Mouse (Mus musculus): ENCODE measurements around the gene Bcam.

The Bcam gene

GRCm38 (mm10) chr7:19785874-19786458 lies 15.2 kb upstream of the Bcam start:
- no peak for DNase-seq (ENCODE audit: low spot score in 2 of 2)

GRCm38 (mm10) chr7:19784764-19785535 lies 14.1 kb upstream of the Bcam start:
- DNase-seq (ENCODE audit: low spot score in 2 of 2): no peak

DNA sequence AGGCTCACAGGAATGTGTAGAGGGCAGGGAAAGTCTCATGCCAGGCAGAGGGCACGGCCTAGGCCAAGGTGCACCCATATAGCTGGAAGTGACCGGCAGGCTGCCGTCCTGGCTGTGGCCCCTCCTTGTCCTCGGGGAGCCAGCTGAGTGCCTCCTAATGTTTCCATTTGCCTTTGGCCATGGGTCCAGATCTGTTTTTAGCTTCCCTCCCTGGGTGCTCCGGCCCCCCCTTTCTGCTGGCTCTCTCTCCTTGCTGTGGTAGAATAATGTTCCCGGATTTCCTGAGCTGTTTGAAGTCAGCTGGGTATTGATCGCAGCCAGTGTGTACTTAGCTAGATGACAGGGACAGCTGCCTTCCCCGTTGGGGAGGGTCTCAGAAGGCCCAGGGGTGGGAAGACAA lies 12.8 kb upstream of the Bcam start:
- DNase-seq (ENCODE audit: low spot score in 2 of 2): no peak

DNA sequence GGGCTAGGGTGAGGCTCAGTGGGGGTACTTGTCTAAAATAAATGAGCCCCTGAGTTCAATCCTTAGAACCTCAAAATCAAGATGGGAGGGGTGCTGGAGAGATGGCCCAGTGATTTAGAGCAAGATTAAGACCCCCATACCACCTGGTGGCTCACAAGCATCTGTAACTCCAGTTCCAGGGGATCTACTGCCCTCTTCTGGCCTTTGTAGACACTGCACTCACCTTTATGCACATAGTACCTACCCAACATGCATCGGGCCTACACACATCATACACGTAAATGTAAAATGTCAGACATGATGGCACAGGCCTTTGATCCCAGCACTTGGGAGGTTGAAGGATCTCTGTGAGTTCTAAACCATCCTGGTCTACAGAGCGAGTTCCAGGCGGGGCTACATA lies 11.8 kb upstream of the Bcam start:
- DNase-seq (ENCODE audit: low spot score in 2 of 2): no peak

- DNase-seq (ENCODE audit: low spot score in 2 of 2): no peak
Measured at GRCm38 (mm10) chr7:19781741-19782140, 10.9 kb upstream of the Bcam start.

DNA sequence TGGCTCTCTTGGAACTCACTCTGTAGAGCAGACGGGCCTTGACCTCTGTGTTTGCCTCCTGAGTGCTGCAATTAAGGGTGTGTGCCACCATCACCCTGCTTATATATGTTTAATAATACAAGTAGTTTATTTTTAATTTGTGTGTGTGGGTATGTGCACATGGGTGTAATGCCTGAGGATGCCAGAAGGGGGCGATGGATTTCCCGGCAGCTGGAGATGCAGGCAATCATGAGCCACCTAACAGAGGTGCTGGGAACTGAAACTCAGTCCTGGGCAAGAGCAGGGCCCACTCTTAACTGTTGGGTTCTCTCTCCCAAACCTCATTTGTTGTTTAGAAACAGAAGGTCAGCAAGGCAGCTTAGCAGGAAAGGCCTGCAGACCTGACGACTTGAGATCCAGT lies 9.1 kb upstream of the Bcam start:
- DNase-seq (ENCODE audit: low spot score in 2 of 2): no peak

GRCm38 (mm10) chr7:19778645-19779044 lies 7.8 kb upstream of the Bcam start:
- no peak for DNase-seq (ENCODE audit: low spot score in 2 of 2)

- no peak for DNase-seq (ENCODE audit: low spot score in 2 of 2)
Measured at GRCm38 (mm10) chr7:19777049-19777723, 6.4 kb upstream of the Bcam start.

- no peak for DNase-seq (ENCODE audit: low spot score in 2 of 2)
Measured at GRCm38 (mm10) chr7:19771682-19772081, 866 bp upstream of the Bcam start.

- DNase-seq (ENCODE audit: low spot score in 2 of 2): peak; percentile 80 to 88
Measured at GRCm38 (mm10) chr7:19770375-19770754, 451 bp downstream of the Bcam start.

GRCm38 (mm10) chr7:19769434-19770374 lies 1.1 kb downstream of the Bcam start:
- DNase-seq (ENCODE audit: low spot score in 2 of 2): no peak

DNA sequence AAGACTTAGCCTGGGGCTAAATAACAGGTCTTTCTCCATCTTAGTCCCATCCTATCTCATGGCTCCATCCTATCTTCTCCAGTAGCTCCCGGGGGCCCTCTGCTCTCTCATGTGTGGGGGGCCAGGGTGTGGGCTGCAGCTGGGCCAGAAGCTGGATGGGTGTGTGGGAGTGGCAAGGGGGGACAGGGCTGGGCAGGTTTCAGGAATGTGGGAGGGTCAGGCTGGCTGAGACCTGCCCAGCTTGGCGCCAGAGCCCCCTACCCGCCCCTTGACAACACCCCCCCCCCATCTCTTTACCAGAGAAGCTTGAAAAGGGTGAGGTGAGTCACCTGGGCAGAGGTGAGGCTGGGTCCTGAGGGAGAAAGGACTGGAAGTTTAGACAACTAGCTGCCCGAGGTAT lies 1.8 kb downstream of the Bcam start:
- peak in 1 of 2 experiments; percentile 51 for DNase-seq (ENCODE audit: low spot score in 2 of 2)

- no peak for DNase-seq (ENCODE audit: low spot score in 2 of 2)
Measured at GRCm38 (mm10) chr7:19768251-19768650, 2.6 kb downstream of the Bcam start.

GRCm38 (mm10) chr7:19764581-19764980 lies 6.2 kb downstream of the Bcam start:
- DNase-seq (ENCODE audit: low spot score in 2 of 2): no peak

- no peak for DNase-seq (ENCODE audit: low spot score in 2 of 2)
Measured at GRCm38 (mm10) chr7:19763829-19764477, 6.9 kb downstream of the Bcam start.

DNA sequence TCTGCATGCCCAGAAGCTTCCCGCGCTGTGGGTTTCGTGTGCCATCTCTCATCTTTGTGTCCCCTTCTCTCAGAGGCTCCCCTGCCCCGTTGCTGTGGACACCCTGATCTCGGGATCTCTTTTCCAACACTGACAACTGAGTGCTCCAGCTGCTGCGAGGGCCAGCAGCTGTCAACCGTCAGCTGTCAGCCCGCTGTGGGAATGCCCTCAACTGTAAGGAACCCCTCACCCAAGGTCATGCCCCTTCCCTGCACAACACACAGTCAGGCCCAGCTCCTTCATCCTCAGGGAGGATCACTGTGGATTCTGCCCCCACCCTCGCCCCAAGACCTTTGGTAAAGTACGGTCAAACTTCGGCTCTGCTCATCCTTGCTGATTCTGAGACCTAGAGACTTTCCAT lies 8.5 kb downstream of the Bcam start:
- DNase-seq (ENCODE audit: low spot score in 2 of 2): no peak

DNA sequence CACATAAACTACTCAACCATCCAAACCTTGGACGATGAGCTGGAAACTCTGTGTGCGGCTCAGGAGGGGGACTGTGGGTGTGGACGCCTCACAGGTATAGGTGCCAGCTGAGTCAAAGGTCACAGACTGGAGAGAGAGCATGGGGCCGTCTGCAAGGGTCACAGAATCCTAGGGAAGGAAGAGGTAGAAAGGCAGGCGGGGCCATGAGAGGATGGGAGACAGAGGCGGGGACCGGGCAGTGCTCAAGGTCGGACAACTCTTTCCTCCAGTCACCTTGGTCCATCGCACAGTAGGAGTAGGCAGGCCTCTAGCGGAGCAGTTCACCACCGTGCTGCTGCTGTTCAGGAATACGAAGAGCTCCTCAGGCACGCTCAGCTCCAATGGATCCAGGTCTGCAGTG lies 10.8 kb downstream of the Bcam start:
- DNase-seq (ENCODE audit: low spot score in 2 of 2): no peak

GRCm38 (mm10) chr7:19758623-19759022 lies 12.2 kb downstream of the Bcam start:
- DNase-seq (ENCODE audit: low spot score in 2 of 2): no peak

GRCm38 (mm10) chr7:19755851-19756786 lies 14.7 kb downstream of the Bcam start:
- no peak for DNase-seq (ENCODE audit: low spot score in 2 of 2)

GRCm38 (mm10) chr7:19755008-19755407 lies 15.8 kb downstream of the Bcam start:
- no peak for DNase-seq (ENCODE audit: low spot score in 2 of 2)

Measured in urinary bladder, adult 18-20 months (tissue).